Mouse (Mus musculus): ENCODE measurements around the gene Tfeb. TPM values are rescaled to one million over a fixed set of nuclear protein-coding genes. Genes with fewer than 3 reads are reported as not detected.

The Tfeb gene
- polyA plus RNA-seq, 1 experiment from 2014 or later, result 9.3 TPM

GRCm38 (mm10) chr17:47833029-47833627 lies 96.3 kb downstream of the Tfeb start:
- Histone ChIP-seq H3K27ac (ENCODE audit: low read depth) (peak overlapping the region; percentile 94), H3K4me1 (ENCODE audit: insufficient read depth) (peaks cover 20% of the 10 kb centered on the region), H3K27me3 (ENCODE audit: insufficient read depth, low read length) (no peaks in the 10 kb centered on the region), H3K9ac (peak overlapping the region; percentile 79), H3K4me3 (ENCODE audit: low read depth, low read length) (peak overlapping the region; percentile 90), H3K36me3 (ENCODE audit: insufficient read depth) (peaks cover 24% of the 10 kb centered on the region; the same call in 1 of the 2 replicates), H3K4me2 (peak overlapping the region; percentile 75), H3K9me3 (ENCODE audit: low read depth, low read length) (no peaks in the 10 kb centered on the region)
- TF ChIP-seq CTCF (IDR thresholded peaks at IDR 0.05; ENCODE audit: low read depth), result no peak
- DNase-seq, result peak; percentile 94
- peak; percentile 88 for ATAC-seq (ENCODE audit: insufficient read depth)
- under 1% methylated on average over 40 of the region's 45 CpGs for WGBS

DNA sequence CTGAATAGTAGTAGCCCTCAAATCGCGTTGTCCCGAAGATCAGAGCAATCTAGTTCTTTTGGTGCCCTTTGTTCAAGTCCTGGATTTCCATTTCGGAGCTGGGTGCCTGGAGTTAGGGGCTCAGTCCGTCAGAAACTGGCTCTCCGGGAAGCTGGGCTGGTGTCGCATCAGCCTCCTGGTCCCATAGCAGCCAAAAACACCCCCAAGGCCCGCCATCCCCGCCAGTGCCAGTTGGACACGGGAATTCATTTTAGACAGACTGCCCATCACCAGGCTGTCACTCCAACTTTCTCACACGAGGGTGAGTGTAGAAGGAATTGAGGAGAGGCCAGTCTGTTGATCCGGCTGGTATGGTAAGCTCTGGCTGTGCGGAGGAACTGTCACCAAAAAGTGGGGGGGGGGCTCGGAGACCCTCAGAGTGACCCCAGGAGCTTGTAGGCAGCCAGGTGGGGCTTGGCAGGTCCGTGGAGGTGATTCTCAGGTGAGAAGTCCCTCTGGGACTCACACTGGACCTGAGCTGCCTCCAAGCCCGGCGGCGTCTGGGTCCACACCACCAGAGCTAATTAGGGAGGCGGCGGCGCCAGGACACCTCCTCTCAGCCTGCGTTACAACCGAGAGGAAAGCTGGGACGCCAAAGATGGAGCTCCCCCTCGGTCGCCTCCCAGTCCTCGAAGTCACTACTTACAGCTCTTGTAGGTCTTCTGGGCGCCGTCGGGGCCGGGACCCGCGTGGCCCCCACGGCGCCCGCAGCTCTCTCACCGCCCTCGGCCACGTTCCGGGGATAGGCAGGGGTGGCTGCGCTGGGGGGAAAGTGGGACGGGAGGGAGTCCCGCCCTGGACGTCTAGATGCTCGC lies 97.0 kb downstream of the Tfeb start:
- peaks cover 19% of the 10 kb centered on the region for H3K4me1 ChIP-seq (ENCODE audit: insufficient read depth)
- peaks cover 21% of the 10 kb centered on the region; the same call in 1 of the 2 replicates for H3K36me3 ChIP-seq (ENCODE audit: insufficient read depth)
- H3K9me3 ChIP-seq (ENCODE audit: low read depth, low read length), result no peaks in the 10 kb centered on the region
- H3K27ac ChIP-seq (ENCODE audit: low read depth), result peak overlapping the region; percentile 94
- DNase-seq, result peak; percentile 60
- 1% methylated on average over 45 of the region's 45 CpGs for whole genome bisulfite sequencing
- no peak for ATAC-seq (ENCODE audit: insufficient read depth)
- no peaks in the 10 kb centered on the region for H3K27me3 ChIP-seq (ENCODE audit: insufficient read depth, low read length)
- TF ChIP-seq CTCF (IDR thresholded peaks at IDR 0.05; ENCODE audit: low read depth), result no peak
- peak overlapping the region; percentile 90 for H3K4me3 ChIP-seq (ENCODE audit: low read depth, low read length)
- H3K4me2 ChIP-seq, result peak overlapping the region; percentile 75
- H3K9ac ChIP-seq, result peak overlapping the region; percentile 79

DNA sequence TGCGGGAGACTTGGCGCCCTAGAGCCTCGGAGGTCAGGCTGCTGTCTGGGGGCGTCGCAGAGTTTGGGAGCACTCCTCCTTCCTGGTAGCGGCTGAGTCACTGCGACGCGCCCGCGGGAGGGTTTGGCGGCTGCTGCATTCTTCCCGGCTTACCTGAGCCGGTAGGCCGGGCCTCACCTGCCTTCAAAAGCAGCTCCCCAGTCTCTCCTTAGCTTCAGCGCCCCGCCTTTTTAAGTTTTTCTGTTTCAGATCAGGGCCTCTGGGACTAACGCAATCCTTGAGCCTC lies 97.6 kb downstream of the Tfeb start, which contains the start of gene Mdfi:
Mdfi (minus strand) TSS at position 210 of the 286 bp plus-strand sequence.
- DNase-seq (peak; percentile 56), ATAC-seq (ENCODE audit: insufficient read depth) (no peak)
- no peak for TF ChIP-seq CTCF (IDR thresholded peaks at IDR 0.05; ENCODE audit: low read depth)
- H3K9me3 ChIP-seq (ENCODE audit: low read depth, low read length), result no peaks in the 10 kb centered on the region
- H3K9ac ChIP-seq, result peak within 1 kb of the TSS; percentile 79
- peaks cover 15% of the 10 kb centered on the region; the same call in 1 of the 2 replicates for H3K36me3 ChIP-seq (ENCODE audit: insufficient read depth)
- H3K27me3 ChIP-seq (ENCODE audit: insufficient read depth, low read length), result no peaks in the 10 kb centered on the region
- peak within 1 kb of the TSS; percentile 94 for H3K27ac ChIP-seq (ENCODE audit: low read depth)
- H3K4me3 ChIP-seq (ENCODE audit: low read depth, low read length), result peak within 1 kb of the TSS; percentile 90
- H3K4me2 ChIP-seq, result peak within 1 kb of the TSS; percentile 75
- WGBS, result 4% methylated on average over 18 of the region's 18 CpGs
- peaks cover 17% of the 10 kb centered on the region for H3K4me1 ChIP-seq (ENCODE audit: insufficient read depth)

DNA sequence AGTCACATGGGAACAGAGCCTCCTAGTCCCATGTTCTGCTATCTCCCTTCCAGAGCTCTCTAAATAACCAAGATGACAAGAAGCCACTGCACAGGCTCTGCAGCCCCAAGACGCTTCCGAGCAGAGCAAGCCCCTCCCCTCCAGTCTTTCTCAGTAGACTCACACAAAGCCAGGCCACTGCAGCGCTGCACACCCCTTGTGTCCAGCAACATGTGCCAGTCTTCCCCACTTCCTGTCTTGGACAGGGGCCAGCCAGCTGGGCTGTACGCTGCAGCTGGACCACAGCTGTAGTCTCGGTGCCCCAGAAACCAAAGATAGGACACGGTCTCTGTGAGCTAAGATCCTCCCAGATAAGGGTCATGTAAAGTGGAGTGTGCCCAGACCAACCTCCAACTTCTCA lies 101.0 kb downstream of the Tfeb start:
- DNase-seq (peak; percentile 82), ATAC-seq (ENCODE audit: insufficient read depth) (peak; percentile 66)
- Histone ChIP-seq H3K27ac (ENCODE audit: low read depth) (peak overlapping the region; percentile 24; the same call in 1 of the 2 replicates), H3K4me1 (ENCODE audit: insufficient read depth) (peaks cover 5% of the 10 kb centered on the region), H3K9ac (no peak overlapping the region), H3K9me3 (ENCODE audit: low read depth, low read length) (no peaks in the 10 kb centered on the region), H3K27me3 (ENCODE audit: insufficient read depth, low read length) (no peaks in the 10 kb centered on the region), H3K4me2 (no peak overlapping the region), H3K36me3 (ENCODE audit: insufficient read depth) (no peaks in the 10 kb centered on the region), H3K4me3 (ENCODE audit: low read depth, low read length) (no peak overlapping the region)
- WGBS, result 11% methylated on average over 6 of the region's 6 CpGs
- TF ChIP-seq CTCF (IDR thresholded peaks at IDR 0.05; ENCODE audit: low read depth), result no peak

GRCm38 (mm10) chr17:47841521-47841920 lies 104.7 kb downstream of the Tfeb start:
- DNase-seq (no peak), ATAC-seq (ENCODE audit: insufficient read depth) (no peak)
- Histone ChIP-seq H3K9me3 (ENCODE audit: low read depth, low read length) (peaks cover 4% of the 10 kb centered on the region), H3K4me2 (no peak overlapping the region), H3K27me3 (ENCODE audit: insufficient read depth, low read length) (no peaks in the 10 kb centered on the region), H3K36me3 (ENCODE audit: insufficient read depth) (no peaks in the 10 kb centered on the region), H3K27ac (ENCODE audit: low read depth) (no peak overlapping the region), H3K4me1 (ENCODE audit: insufficient read depth) (peaks cover 5% of the 10 kb centered on the region), H3K4me3 (ENCODE audit: low read depth, low read length) (no peak overlapping the region), H3K9ac (no peak overlapping the region)
- no peak for TF ChIP-seq CTCF (IDR thresholded peaks at IDR 0.05; ENCODE audit: low read depth)
- WGBS, result 80% methylated on average over 8 of the region's 8 CpGs

Other genes with a start within 250 kb of the Tfeb start
- gene Taf8, start 234.7 kb upstream of the Tfeb start, polyA plus RNA-seq (2014; fragmentation: Nextera tagmentation; extraction: Ambion mirVana), result 22.1 and 26.8 TPM in 2 replicates
- gene Ccnd3, start 232.0 kb upstream of the Tfeb start, polyA plus RNA-seq (2014; fragmentation: Nextera tagmentation; extraction: Ambion mirVana), result 289 and 308 TPM in 2 replicates
- gene Bysl, start 125.5 kb upstream of the Tfeb start, polyA plus RNA-seq (2014; fragmentation: Nextera tagmentation; extraction: Ambion mirVana), result 24.2 and 25.4 TPM in 2 replicates
- gene Med20, start 125.4 kb upstream of the Tfeb start, polyA plus RNA-seq (2014; fragmentation: Nextera tagmentation; extraction: Ambion mirVana), result 45.5 and 49.2 TPM in 2 replicates
- gene Gm20517, start 125.4 kb upstream of the Tfeb start, polyA plus RNA-seq (2014; fragmentation: Nextera tagmentation; extraction: Ambion mirVana), result 0.74 and 1.8 TPM in 2 replicates
- gene Usp49, start 106.3 kb upstream of the Tfeb start, polyA plus RNA-seq (2014; fragmentation: Nextera tagmentation; extraction: Ambion mirVana), result 5.0 and 5.6 TPM in 2 replicates
- 433 and 434 TPM in 2 replicates for gene Tomm6, start 48.6 kb upstream of the Tfeb start, polyA plus RNA-seq (2014; fragmentation: Nextera tagmentation; extraction: Ambion mirVana)
- gene Frs3, start 48.0 kb upstream of the Tfeb start, polyA plus RNA-seq (2014; fragmentation: Nextera tagmentation; extraction: Ambion mirVana), result 5.1 and 5.3 TPM in 2 replicates
- gene Gm21981, start 42.6 kb upstream of the Tfeb start, polyA plus RNA-seq (2014; fragmentation: Nextera tagmentation; extraction: Ambion mirVana), result 1.1 and 1.3 TPM in 2 replicates
- gene Prickle4, start 42.3 kb upstream of the Tfeb start, polyA plus RNA-seq (2014; fragmentation: Nextera tagmentation; extraction: Ambion mirVana), result 1.5 TPM in 1 of 2 replicates, not detected in the other
- gene Pgc, start 10.2 kb upstream of the Tfeb start, polyA plus RNA-seq (2014; fragmentation: Nextera tagmentation; extraction: Ambion mirVana), result 7.6 and 9.1 TPM in 2 replicates
- 38.8 and 43.6 TPM in 2 replicates for gene Mdfi, start 97.7 kb downstream of the Tfeb start, polyA plus RNA-seq (2014; fragmentation: Nextera tagmentation; extraction: Ambion mirVana)
- 37.2 and 42.2 TPM in 2 replicates for gene Foxp4, start 187.6 kb downstream of the Tfeb start, polyA plus RNA-seq (2014; fragmentation: Nextera tagmentation; extraction: Ambion mirVana)